ENCODE assay signal across 15 mouse cellular contexts in genomic region chr7:141042539-141042938, GRCm38 (mm10). TPM values are rescaled to one million over a fixed set of nuclear protein-coding genes. Genes with fewer than 3 reads are reported as not detected.
DNase-seq lines count a peak whose midpoint lies in the region; ATAC-seq and TF ChIP-seq lines count a peak whose summit lies in the region.
"Had no signal": no experiment of that assay in that cellular context is flagged by ENCODE, and none has a peak within 500 bp of the region (broad histone marks: within the 10 kb centered on the region; RNA-seq: fewer than 3 reads in every experiment).

No protein-coding gene starts in this region.

- no peak overlapping the region for H3K4me3 ChIP-seq in CH12.LX (replicated peaks in 1 of 3; ENCODE audit: low read depth in 2 of 3, low read length in 2 of 3, poor library complexity in 1 of 3)
- H3K4me3 ChIP-seq in bone marrow, adult 2 months (replicated peaks; ENCODE audit: control insufficient read depth, low read depth, low read length) = no peak overlapping the region
- no peak overlapping the region for H3K4me3 ChIP-seq in intestine, embryonic 15.5 days (replicated peaks)
- no peak overlapping the region for H3K4me3 ChIP-seq in liver, embryonic 16.5 days (ENCODE audit: low read depth, low read length)
- H3K4me3 ChIP-seq: hindbrain, embryonic 12.5 days had no signal

- TF ChIP-seq EP300 in CH12.LX (IDR thresholded peaks at IDR 0.05; ENCODE audit: low read length) = no peak

- WGBS in bone marrow, adult 2 months = 54% methylated on average over 4 of the region's 4 CpGs
- 35% methylated on average over 4 of the region's 4 CpGs for WGBS in intestine, embryonic 15.5 days
- 15% methylated on average over 4 of the region's 4 CpGs for WGBS in liver, embryonic 16.5 days (ENCODE audit: insufficient replicate concordance)

- no peak for TF ChIP-seq POLR2A in CH12.LX (IDR thresholded peaks at IDR 0.05; ENCODE audit: low read depth, low read length)
- TF ChIP-seq POLR2A in bone marrow, adult 2 months (IDR thresholded peaks at IDR 0.05; ENCODE audit: borderline replicate concordance, control insufficient read depth, low read depth, low read length) = no peak

- no peaks in the 10 kb centered on the region for H3K36me3 ChIP-seq in CH12.LX (replicated peaks in 1 of 2; ENCODE audit: control insufficient read depth in 1 of 2, insufficient read depth in 1 of 2, low read length in 1 of 2)
- no peaks in the 10 kb centered on the region for H3K36me3 ChIP-seq in intestine, embryonic 15.5 days
- H3K36me3 ChIP-seq in liver, embryonic 16.5 days (ENCODE audit: control insufficient read depth, insufficient read depth) = no peaks in the 10 kb centered on the region
- H3K36me3 ChIP-seq: hindbrain, embryonic 12.5 days had no signal

- H3K79me2 ChIP-seq in CH12.LX (replicated peaks; ENCODE audit: control insufficient read depth, extremely low read depth, insufficient read depth, poor library complexity, severe bottlenecking) = no peaks in the 10 kb centered on the region

- in situ Hi-C loops in CH12.LX (cut with MboI; ENCODE audit: low pct_ligation_motif_present, low pct_unique_long_range_greater_than_20kb, low sequenced_read_pairs) = no loop called here

- H3K4me1 ChIP-seq in CH12.LX (ENCODE audit: control insufficient read depth in 1 of 2, insufficient read depth in 2 of 2) = peaks cover 11 to 24% of the 10 kb centered on the region in 2 experiments
- H3K4me1 ChIP-seq in bone marrow, adult 2 months (ENCODE audit: control insufficient read depth, insufficient read depth, low read length) = peaks cover 18% of the 10 kb centered on the region
- peaks cover 23% of the 10 kb centered on the region for H3K4me1 ChIP-seq in intestine, embryonic 15.5 days (replicated peaks)
- H3K4me1 ChIP-seq in liver, embryonic 16.5 days (ENCODE audit: control insufficient read depth, low read depth, low read length) = peaks cover 48% of the 10 kb centered on the region

- no peak for DNase-seq in CH12.LX (ENCODE audit: extremely low read depth)
- DNase-seq in cerebellum, postnatal 10 days = no peak
- no peak for DNase-seq in gastrocnemius, adult 8-10 months (ENCODE audit: low spot score in 2 of 2)
- no peak for DNase-seq in cerebellum, adult 9-10 months
- DNase-seq: layer of hippocampus, postnatal 36 days; lung, postnatal 36 days; thymus, postnatal 14 days had no signal

- H3K9ac ChIP-seq in CH12.LX (ENCODE audit: insufficient read depth, low read depth) = no peak overlapping the region
- no peak overlapping the region for H3K9ac ChIP-seq in intestine, embryonic 15.5 days
- no peak overlapping the region for H3K9ac ChIP-seq in liver, embryonic 16.5 days (ENCODE audit: low read depth, low read length)
- H3K9ac ChIP-seq: hindbrain, embryonic 12.5 days had no signal

- no peak for TF ChIP-seq CTCF in CH12.LX (conservative IDR thresholded peaks at IDR 0.05 in 1 of 2, IDR thresholded peaks at IDR 0.05 in 1 of 2; ENCODE audit: low read depth in 2 of 2, low read length in 2 of 2)
- TF ChIP-seq CTCF in bone marrow, adult 2 months (IDR thresholded peaks at IDR 0.05; ENCODE audit: control insufficient read depth, insufficient read depth, low read length) = no peak

- no peak for TF ChIP-seq RAD21 in CH12.LX (IDR thresholded peaks at IDR 0.05; ENCODE audit: low read depth, low read length)

- dilution Hi-C loops in CH12.LX (cut with MboI; ENCODE audit: extremely low pct_ligation_motif_present, extremely low pct_unique_long_range_greater_than_20kb, low sequenced_read_pairs) = no loop called here

- peaks cover 9% of the 10 kb centered on the region for H3K27me3 ChIP-seq in CH12.LX (replicated peaks)
- no peaks in the 10 kb centered on the region for H3K27me3 ChIP-seq in intestine, embryonic 15.5 days (replicated peaks)
- H3K27me3 ChIP-seq in liver, embryonic 16.5 days (ENCODE audit: control insufficient read depth, insufficient read depth, low read depth, low read length) = no peaks in the 10 kb centered on the region
- H3K27me3 ChIP-seq: hindbrain, embryonic 12.5 days had no signal

- peaks cover 6% of the 10 kb centered on the region for H3K9me3 ChIP-seq in CH12.LX (replicated peaks; ENCODE audit: low read length)
- no peaks in the 10 kb centered on the region for H3K9me3 ChIP-seq in intestine, embryonic 15.5 days
- no peaks in the 10 kb centered on the region for H3K9me3 ChIP-seq in liver, embryonic 16.5 days (replicated peaks; ENCODE audit: control insufficient read depth, low read length)
- H3K9me3 ChIP-seq: hindbrain, embryonic 12.5 days had no signal

- ATAC-seq in intestine, embryonic 15.5 days = peak; percentile 76
- peak; percentile 57 for ATAC-seq in liver, embryonic 16.5 days (ENCODE audit: low read depth)

- H3K27ac ChIP-seq in CH12.LX (ENCODE audit: insufficient read depth, low read depth) = no peak overlapping the region
- peak overlapping the region; percentile 51; the same call in 1 of the 2 replicates for H3K27ac ChIP-seq in bone marrow, adult 2 months (ENCODE audit: control insufficient read depth, insufficient read depth, low read depth, low read length, poor library complexity)
- H3K27ac ChIP-seq in intestine, embryonic 15.5 days = peak overlapping the region; percentile 33
- H3K27ac ChIP-seq in liver, embryonic 16.5 days (ENCODE audit: low read length) = peak overlapping the region; percentile 65

- peak overlapping the region; percentile 22; the same call in 1 of the 2 replicates for H3K4me2 ChIP-seq in CH12.LX (ENCODE audit: insufficient read depth, low read depth, poor library complexity, severe bottlenecking)
- no peak overlapping the region for H3K4me2 ChIP-seq in intestine, embryonic 15.5 days (replicated peaks)
- H3K4me2 ChIP-seq in liver, embryonic 16.5 days (ENCODE audit: low read depth, low read length) = peak overlapping the region; percentile 12; the same call in 1 of the 2 replicates
- H3K4me2 ChIP-seq: heart, embryonic 11.5 days; hindbrain, embryonic 12.5 days had no signal

TF ChIP-seq in CH12.LX, 34 proteins besides CTCF, POLR2A, EP300 and RAD21:
- TF ChIP-seq TCF12 (IDR thresholded peaks at IDR 0.05; ENCODE audit: low read depth, low read length) (peak; percentile 89), ELF1 (IDR thresholded peaks at IDR 0.05; ENCODE audit: low read depth, low read length) (peak; percentile 53), MAX (IDR thresholded peaks at IDR 0.05; ENCODE audit: low read length) (no peak), USF1 (IDR thresholded peaks at IDR 0.05; ENCODE audit: low read depth, low read length) (no peak), RCOR1 (conservative IDR thresholded peaks at IDR 0.05; ENCODE audit: low read depth, low read length) (no peak), SMC3 (IDR thresholded peaks at IDR 0.05; ENCODE audit: low read depth, low read length) (no peak), JUN (IDR thresholded peaks at IDR 0.05; ENCODE audit: insufficient read depth, low read depth, low read length) (no peak)
TF ChIP-seq in CH12.LX: peak in this region for 2.

RNA-seq across cellular contexts. Expression of gene Gm17387, which starts 13.6 kb away (rescaled TPM):
- total RNA-seq in CH12.LX (2012; rRNA removed) (not detected in 2 replicates), CH12.LX (2014; rRNA removed) (not detected in 2 replicates)
- polyA plus RNA-seq in CH12.LX (2012; ENCODE audit: insufficient read length, low read depth) = not detected in 2 replicates
- polyA plus RNA-seq in bone marrow, adult 2 months (2011; ENCODE audit: insufficient read depth, insufficient read length, low replicate concordance, missing spikeins) = not detected in 2 replicates
- not detected in 2 replicates for polyA plus RNA-seq in intestine, embryonic 15.5 days (2015; fragmentation: Nextera tagmentation; extraction: Ambion mirVana)
- polyA plus RNA-seq in liver, embryonic 16.5 days (2015; fragmentation: Nextera tagmentation; extraction: Ambion mirVana) = not detected in 2 replicates
- total RNA-seq in gastrocnemius, adult 8-10 months (2022) = not detected
- total RNA-seq: layer of hippocampus, postnatal 36 days; midbrain, postnatal 0 days; neutrophil, adult 5-6 weeks had no signal
- polyA plus RNA-seq: heart, embryonic 11.5 days; hindbrain, embryonic 12.5 days; kidney, embryonic 16.5 days; midbrain, postnatal 0 days had no signal

RNA-seq across cellular contexts. Expression of gene B4galnt4, which starts 18.4 kb away (rescaled TPM):
- total RNA-seq in CH12.LX (2012; rRNA removed) (11.2 and 13.1 TPM in 2 replicates), CH12.LX (2014; rRNA removed) (0.70 and 0.91 TPM in 2 replicates)
- 2.9 TPM in 2 replicates for polyA plus RNA-seq in CH12.LX (2012; ENCODE audit: insufficient read length, low read depth)
- polyA plus RNA-seq in bone marrow, adult 2 months (2011; ENCODE audit: insufficient read depth, insufficient read length, low replicate concordance, missing spikeins) = 0.36 and 2.1 TPM in 2 replicates
- polyA plus RNA-seq in intestine, embryonic 15.5 days (2015; fragmentation: Nextera tagmentation; extraction: Ambion mirVana) = 7.9 and 10.7 TPM in 2 replicates
- 0.35 and 0.37 TPM in 2 replicates for polyA plus RNA-seq in liver, embryonic 16.5 days (2015; fragmentation: Nextera tagmentation; extraction: Ambion mirVana)
- under 1 TPM in 2 of 4 experiments, not detected in 2; 0.20 to 0.59 TPM for total RNA-seq in gastrocnemius, adult 8-10 months (2022)
- total RNA-seq: neutrophil, adult 5-6 weeks had no signal

RNA-seq across cellular contexts. Expression of gene Ifitm6, which starts 24.8 kb away (rescaled TPM):
- total RNA-seq in CH12.LX (2012; rRNA removed) = not detected in 2 replicates
- not detected in 2 replicates for total RNA-seq in CH12.LX (2014; rRNA removed)
- polyA plus RNA-seq in CH12.LX (2012; ENCODE audit: insufficient read length, low read depth) = not detected in 2 replicates
- 195 and 524 TPM in 2 replicates for polyA plus RNA-seq in bone marrow, adult 2 months (2011; ENCODE audit: insufficient read depth, insufficient read length, low replicate concordance, missing spikeins)
- 1.6 and 3.6 TPM in 2 replicates for polyA plus RNA-seq in intestine, embryonic 15.5 days (2015; fragmentation: Nextera tagmentation; extraction: Ambion mirVana)
- polyA plus RNA-seq in liver, embryonic 16.5 days (2015; fragmentation: Nextera tagmentation; extraction: Ambion mirVana) = 23.3 and 28.4 TPM in 2 replicates
- total RNA-seq in gastrocnemius, adult 8-10 months (2022) = not detected
- polyA plus RNA-seq: hindbrain, embryonic 12.5 days had no signal

RNA-seq across cellular contexts. Expression of gene Ifitm3, which starts 32.0 kb away (rescaled TPM):
- total RNA-seq in CH12.LX (2012; rRNA removed) = 0.25 TPM in 1 of 2 replicates, not detected in the other
- not detected in 2 replicates for total RNA-seq in CH12.LX (2014; rRNA removed)
- polyA plus RNA-seq in CH12.LX (2012; ENCODE audit: insufficient read length, low read depth) = not detected in 2 replicates
- 166 and 209 TPM in 2 replicates for polyA plus RNA-seq in bone marrow, adult 2 months (2011; ENCODE audit: insufficient read depth, insufficient read length, low replicate concordance, missing spikeins)
- 255 and 288 TPM in 2 replicates for polyA plus RNA-seq in intestine, embryonic 15.5 days (2015; fragmentation: Nextera tagmentation; extraction: Ambion mirVana)
- 68.0 and 76.2 TPM in 2 replicates for polyA plus RNA-seq in liver, embryonic 16.5 days (2015; fragmentation: Nextera tagmentation; extraction: Ambion mirVana)
- 10 to 100 TPM; 20.8 to 38.8 (median 27.1) TPM for total RNA-seq in gastrocnemius, adult 8-10 months (2022)

RNA-seq across cellular contexts. Expression of gene Pkp3, which starts 35.5 kb away (rescaled TPM):
- 52.8 and 63.1 TPM in 2 replicates for total RNA-seq in CH12.LX (2012; rRNA removed)
- 23.9 and 25.3 TPM in 2 replicates for total RNA-seq in CH12.LX (2014; rRNA removed)
- 37.8 and 38.0 TPM in 2 replicates for polyA plus RNA-seq in CH12.LX (2012; ENCODE audit: insufficient read length, low read depth)
- 5.4 and 15.9 TPM in 2 replicates for polyA plus RNA-seq in bone marrow, adult 2 months (2011; ENCODE audit: insufficient read depth, insufficient read length, low replicate concordance, missing spikeins)
- 24.6 and 26.1 TPM in 2 replicates for polyA plus RNA-seq in intestine, embryonic 15.5 days (2015; fragmentation: Nextera tagmentation; extraction: Ambion mirVana)
- polyA plus RNA-seq in liver, embryonic 16.5 days (2015; fragmentation: Nextera tagmentation; extraction: Ambion mirVana) = 0.69 and 1.1 TPM in 2 replicates
- not detected for total RNA-seq in gastrocnemius, adult 8-10 months (2022)
- total RNA-seq: layer of hippocampus, postnatal 36 days had no signal
- polyA plus RNA-seq: midbrain, postnatal 0 days had no signal
